Mouse (Mus musculus) heart, embryonic 10.5 days (tissue): ENCODE data around the gene Aldh3a2. TPM values are rescaled to one million over a fixed set of nuclear protein-coding genes. Genes with fewer than 3 reads are reported as not detected.

Source experiments
- DNase-seq: peaks from one replicate; pipeline ENCODE4 v3.0.0-alpha.2; 2017; ENCODE audit warnings: low spot score
- H3K27ac ChIP-seq: fragments of 300-500 bp; sonication (generic); 2 replicates; pipeline ENCODE4 v1.5.1; 2016; ENCODE audit warnings: mild to moderate bottlenecking
- H3K27me3 ChIP-seq: fragments of 300-500 bp; sonication (generic); 2 replicates; pipeline ENCODE4 v1.6.1; 2016; ENCODE audit warnings: mild to moderate bottlenecking; ENCODE audit not compliant: poor library complexity, insufficient read depth, severe bottlenecking
- H3K36me3 ChIP-seq: fragments of 300-500 bp; sonication (generic); 2 replicates; pipeline ENCODE4 v1.6.1; 2016; ENCODE audit warnings: mild to moderate bottlenecking, moderate library complexity
- H3K4me1 ChIP-seq: fragments of 300-500 bp; sonication (generic); 2 replicates; pipeline ENCODE4 v1.6.1; 2016; ENCODE audit warnings: mild to moderate bottlenecking
- H3K4me3 ChIP-seq: fragments of 300-500 bp; sonication (generic); 2 replicates; pipeline ENCODE4 v1.5.1; 2016; ENCODE audit warnings: mild to moderate bottlenecking, moderate library complexity
- H3K9me3 ChIP-seq: fragments of 300-500 bp; sonication (generic); 2 replicates; pipeline ENCODE4 v1.6.1; 2016; ENCODE audit warnings: mild to moderate bottlenecking, moderate library complexity
- WGBS: fragments of 180-500 bp; shearing (Covaris S2); methylation state at CpG from one replicate; pipeline ENCODE4 v1.1.7; 2016; 5-methylcytosine and 5-hydroxymethylcytosine counted together
- polyA plus RNA-seq: library from polyadenylated mRNA; unstranded; fragments of >200 nt; fragmentation: Nextera tagmentation; extraction: Ambion mirVana; gene quantifications from 2 replicates; pipeline ENCODE4 v1.2.1, GENCODE M21; 2016

Aldh3a2 gene
- polyA plus RNA-seq, 1 experiment from 2014 or later: 26.3 TPM

DNA sequence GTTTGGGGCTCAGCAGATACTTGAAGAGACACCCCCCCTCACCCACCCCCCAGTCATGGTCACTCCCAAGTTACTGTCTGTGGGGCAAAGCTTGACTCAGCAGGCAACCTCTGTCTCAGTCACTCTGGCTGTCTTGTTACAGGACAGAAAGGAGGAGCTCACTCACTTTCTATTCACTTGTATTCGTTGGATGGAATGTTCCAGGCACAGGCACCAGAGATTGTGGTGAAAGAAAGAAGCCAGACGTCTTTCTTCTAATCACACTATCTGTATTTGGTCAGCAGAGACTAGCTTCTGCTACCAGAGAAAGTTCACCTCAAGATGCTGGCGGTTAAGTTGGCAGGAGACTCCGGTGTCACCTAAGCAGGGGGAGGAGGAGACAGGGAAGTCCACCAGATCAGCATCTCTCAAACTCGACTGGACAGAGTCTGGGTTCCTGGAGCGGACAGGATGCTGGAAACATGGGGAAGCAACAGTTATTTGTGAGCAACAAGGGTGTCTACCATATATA is 43.0 kb downstream of the Aldh3a2 start:
- no peak for DNase-seq
- H3K27ac ChIP-seq: no peak overlapping the region
- H3K27me3 ChIP-seq: no peaks in the 10 kb centered on the region
- 22% methylated on average over 6 of the region's 6 CpGs for WGBS
- peaks cover 32% of the 10 kb centered on the region for H3K4me1 ChIP-seq
- H3K4me3 ChIP-seq: no peak overlapping the region
- H3K36me3 ChIP-seq: no peaks in the 10 kb centered on the region
- no peaks in the 10 kb centered on the region for H3K9me3 ChIP-seq

DNA sequence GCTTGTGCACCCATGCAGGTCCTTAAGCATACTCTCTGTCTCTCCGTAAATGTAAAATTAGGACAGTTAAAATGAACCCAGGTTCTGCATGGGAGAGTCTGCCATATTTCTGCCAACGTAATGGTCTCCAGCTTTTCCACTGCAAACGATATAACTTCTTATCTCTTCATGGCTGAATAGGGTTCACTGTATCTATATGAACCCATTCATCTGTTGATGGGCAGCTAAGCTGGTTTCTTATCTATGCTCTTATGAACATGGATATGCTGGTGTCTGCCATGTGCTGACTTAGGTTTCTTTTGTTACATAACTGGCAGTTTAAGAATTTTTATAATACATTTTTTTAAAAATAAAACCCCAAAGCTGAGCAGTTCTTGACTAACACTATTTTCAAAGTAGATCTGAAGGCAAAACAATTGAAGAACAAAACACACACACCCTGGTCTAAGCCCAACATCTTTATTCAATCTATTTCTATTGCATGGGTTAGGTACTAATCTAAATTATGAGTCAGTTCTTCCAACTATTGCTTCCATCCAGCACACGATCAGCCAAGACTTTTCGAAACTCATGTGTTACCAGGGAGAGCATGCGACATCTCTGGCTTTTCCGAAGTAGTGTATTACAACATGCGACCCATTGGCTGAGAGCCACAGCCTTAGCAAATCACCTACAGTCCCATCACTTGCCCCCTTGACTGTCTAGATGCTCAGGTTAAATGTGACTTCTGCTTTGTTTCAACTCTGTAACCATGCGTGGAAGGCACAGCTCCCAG is 44.1 kb downstream of the Aldh3a2 start:
- Histone ChIP-seq H3K27ac (no peak overlapping the region), H3K27me3 (no peaks in the 10 kb centered on the region), H3K4me1 (peaks cover 27% of the 10 kb centered on the region), H3K4me3 (no peak overlapping the region), H3K36me3 (no peaks in the 10 kb centered on the region), H3K9me3 (no peaks in the 10 kb centered on the region)
- DNase-seq: no peak
- 85% methylated on average over 9 of the region's 9 CpGs for WGBS

DNA sequence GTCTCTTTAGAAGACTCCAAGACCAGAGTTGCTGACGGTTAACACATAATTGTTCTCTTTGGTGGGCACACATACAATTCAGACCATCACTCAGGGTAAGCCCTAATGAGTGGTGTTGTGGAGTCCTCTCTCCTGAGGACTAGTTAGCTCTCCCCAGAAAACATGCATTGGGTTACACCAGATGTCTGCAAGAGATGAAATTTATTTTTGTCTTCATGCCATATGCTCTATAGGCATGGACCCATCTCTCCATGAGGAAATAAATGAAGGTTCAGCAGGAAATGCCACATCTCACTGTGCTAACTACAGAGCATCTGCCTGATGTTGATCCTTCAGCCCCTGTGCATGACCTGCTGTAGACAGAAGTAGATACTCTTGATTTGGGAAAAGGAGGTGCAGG is 45.3 kb downstream of the Aldh3a2 start:
- H3K4me1 ChIP-seq: peaks cover 21% of the 10 kb centered on the region
- 71% methylated on average over 1 of the region's 1 CpGs for WGBS
- no peak for DNase-seq
- no peaks in the 10 kb centered on the region for H3K9me3 ChIP-seq
- H3K4me3 ChIP-seq: no peak overlapping the region
- H3K36me3 ChIP-seq: no peaks in the 10 kb centered on the region
- no peaks in the 10 kb centered on the region for H3K27me3 ChIP-seq
- H3K27ac ChIP-seq: no peak overlapping the region

DNA sequence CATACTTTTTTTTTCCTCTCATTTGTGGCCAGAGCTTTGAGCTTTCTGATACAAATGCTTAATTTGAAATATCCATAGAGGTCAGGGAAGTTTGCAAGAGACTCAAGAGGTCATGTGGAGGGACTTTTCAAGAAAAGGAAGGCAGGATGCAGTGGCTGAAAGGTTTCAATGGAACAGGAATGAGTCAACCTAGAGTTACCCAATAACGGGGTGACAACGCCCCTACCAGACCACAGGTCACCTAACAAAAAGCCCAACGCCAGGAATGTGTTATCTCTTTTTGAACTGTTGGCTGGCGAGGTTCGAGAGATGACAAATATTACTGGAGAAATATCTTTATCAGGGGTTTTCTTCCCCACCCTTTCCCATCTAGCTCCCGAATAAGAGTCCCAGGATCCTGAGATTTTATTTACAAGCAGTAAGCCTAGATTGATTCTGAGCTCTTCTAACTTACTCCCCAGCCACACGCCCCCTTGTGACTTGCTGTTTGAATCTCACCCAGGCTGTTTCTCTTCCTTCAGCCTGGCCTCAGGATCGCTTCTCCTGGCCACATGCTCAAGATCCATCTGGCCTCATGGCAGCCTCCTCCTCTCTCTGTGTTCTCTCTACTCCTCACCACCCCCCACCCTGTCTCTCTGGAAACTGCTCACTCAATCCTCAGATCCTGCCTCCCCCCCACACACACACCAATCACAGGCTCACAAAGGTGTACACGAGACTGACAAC is 46.9 kb downstream of the Aldh3a2 start:
- peaks cover 8% of the 10 kb centered on the region for H3K4me1 ChIP-seq
- whole genome bisulfite sequencing: 56% methylated on average over 9 of the region's 9 CpGs
- no peaks in the 10 kb centered on the region for H3K36me3 ChIP-seq
- no peak overlapping the region for H3K27ac ChIP-seq
- no peaks in the 10 kb centered on the region for H3K9me3 ChIP-seq
- DNase-seq: no peak
- no peak overlapping the region for H3K4me3 ChIP-seq
- no peaks in the 10 kb centered on the region for H3K27me3 ChIP-seq

DNA sequence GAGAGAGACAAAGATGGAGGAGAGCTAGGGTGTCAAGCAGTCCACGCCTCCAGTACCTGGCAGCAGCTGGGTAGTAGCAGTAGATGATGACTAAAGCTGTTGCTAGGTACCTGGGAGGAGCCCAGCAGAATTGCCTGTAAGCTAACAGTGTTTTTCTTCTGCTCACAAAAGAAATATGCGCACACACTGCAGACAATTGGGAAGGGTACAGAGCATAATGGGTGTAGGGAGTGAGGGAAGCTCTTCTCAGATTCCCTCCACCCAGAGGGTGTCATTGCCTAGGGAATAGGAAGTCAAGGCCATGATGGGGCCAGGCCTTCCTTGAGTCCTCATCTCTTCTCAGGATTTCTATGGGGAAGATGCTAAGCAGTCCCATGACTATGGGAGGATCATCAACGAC is 51.3 kb downstream of the Aldh3a2 start:
- no peak for DNase-seq
- Histone ChIP-seq H3K27me3 (peaks cover 34% of the 10 kb centered on the region), H3K4me3 (no peak overlapping the region), H3K4me1 (no peaks in the 10 kb centered on the region), H3K36me3 (no peaks in the 10 kb centered on the region), H3K27ac (no peak overlapping the region), H3K9me3 (no peaks in the 10 kb centered on the region)
- WGBS: 76% methylated on average over 3 of the region's 3 CpGs

DNA sequence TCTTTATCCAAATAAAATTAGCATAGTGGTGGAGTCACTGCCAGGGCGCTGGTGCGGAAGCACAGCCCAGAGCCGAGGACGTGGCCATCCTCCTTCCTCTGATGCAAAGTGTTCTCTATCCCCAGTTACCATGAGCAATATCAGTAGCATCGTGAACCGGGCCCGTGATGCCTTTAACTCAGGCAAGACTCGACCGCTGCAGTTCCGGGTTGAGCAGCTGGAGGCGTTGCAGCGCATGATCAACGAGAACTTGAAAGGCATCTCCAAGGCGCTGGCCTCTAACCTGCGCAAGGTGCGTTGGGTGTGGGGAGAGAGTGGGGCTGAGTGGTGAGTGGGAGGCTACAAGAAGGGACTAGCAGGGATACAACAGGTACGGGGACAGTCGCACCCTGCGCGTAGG is 55.2 kb downstream of the Aldh3a2 start:
- H3K4me3 ChIP-seq: no peak overlapping the region
- DNase-seq: no peak
- peaks cover 59% of the 10 kb centered on the region for H3K27me3 ChIP-seq
- no peak overlapping the region for H3K27ac ChIP-seq
- H3K9me3 ChIP-seq: no peaks in the 10 kb centered on the region
- 30% methylated on average over 20 of the region's 20 CpGs for WGBS
- no peaks in the 10 kb centered on the region for H3K4me1 ChIP-seq
- no peaks in the 10 kb centered on the region for H3K36me3 ChIP-seq

DNA sequence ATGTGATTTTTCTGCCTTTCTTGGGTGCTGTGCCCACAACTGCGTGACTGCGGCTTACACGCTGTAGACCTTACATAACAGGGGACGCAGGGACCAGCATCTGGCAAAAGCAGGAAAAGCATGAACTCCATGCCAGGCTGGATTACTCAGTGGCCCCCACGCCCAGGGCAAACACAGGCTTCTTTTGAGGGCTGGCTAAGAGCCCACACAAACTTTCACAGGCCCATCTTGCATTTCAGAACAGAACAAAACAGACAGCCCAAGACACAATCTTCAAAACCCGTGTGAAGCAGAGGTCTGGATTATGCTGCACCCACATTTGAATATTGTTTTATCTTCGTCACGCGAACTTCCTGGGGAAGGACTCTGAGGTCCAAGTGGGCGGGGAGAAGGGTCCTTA is 58.9 kb downstream of the Aldh3a2 start:
- 79% methylated on average over 10 of the region's 10 CpGs for WGBS
- H3K4me3 ChIP-seq: no peak overlapping the region
- no peak for DNase-seq
- H3K36me3 ChIP-seq: no peaks in the 10 kb centered on the region
- H3K4me1 ChIP-seq: no peaks in the 10 kb centered on the region
- no peaks in the 10 kb centered on the region for H3K9me3 ChIP-seq
- H3K27me3 ChIP-seq: peaks cover 49% of the 10 kb centered on the region
- H3K27ac ChIP-seq: no peak overlapping the region

DNA sequence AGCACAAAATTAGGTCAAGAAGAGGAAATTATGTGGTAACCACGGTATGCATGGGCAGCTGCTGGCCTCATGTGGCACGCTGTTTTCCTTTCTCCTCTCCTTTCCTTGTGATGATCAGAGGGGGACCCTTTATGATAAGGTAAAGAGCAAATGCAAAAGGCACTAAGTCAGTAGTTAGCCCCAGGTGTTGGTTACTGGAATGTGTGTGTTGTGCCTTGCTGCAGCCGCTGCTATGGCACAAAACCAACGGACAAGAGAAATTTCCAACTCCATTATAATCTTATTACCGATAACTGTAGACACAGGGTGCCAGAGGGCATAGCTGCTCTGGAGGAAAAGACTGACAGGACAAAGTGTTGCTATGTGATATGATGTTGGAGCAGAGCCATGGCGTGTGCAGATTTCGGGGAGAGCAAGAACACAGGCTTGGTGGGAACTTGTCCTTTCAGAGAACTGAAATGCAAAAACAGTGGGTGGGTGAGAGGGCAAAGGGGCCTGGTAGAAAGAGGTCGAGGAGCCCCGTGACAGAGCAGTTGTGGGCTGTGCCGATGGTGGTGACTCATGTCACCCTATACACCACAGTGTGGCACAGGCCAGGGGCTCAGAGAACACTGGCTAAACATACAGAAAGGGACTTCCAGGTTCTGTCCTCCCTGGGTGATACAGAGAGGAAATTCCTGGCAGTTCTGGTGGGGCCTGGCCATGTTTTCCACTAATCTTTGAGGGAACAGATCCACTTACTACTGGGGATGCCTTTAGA is 59.6 kb downstream of the Aldh3a2 start, which contains the start of gene Aldh3a1:
Gene Aldh3a1, plus strand, starts transcription at position 51 of the 760 bp plus-strand sequence.
- H3K27me3 ChIP-seq: peaks cover 43% of the 10 kb centered on the region
- no peak for DNase-seq
- H3K27ac ChIP-seq: no peak within 1 kb of the TSS
- 69% methylated on average over 10 of the region's 10 CpGs for WGBS
- no peak within 1 kb of the TSS for H3K4me3 ChIP-seq
- no peaks in the 10 kb centered on the region for H3K4me1 ChIP-seq
- no peaks in the 10 kb centered on the region for H3K36me3 ChIP-seq
- H3K9me3 ChIP-seq: no peaks in the 10 kb centered on the region

DNA sequence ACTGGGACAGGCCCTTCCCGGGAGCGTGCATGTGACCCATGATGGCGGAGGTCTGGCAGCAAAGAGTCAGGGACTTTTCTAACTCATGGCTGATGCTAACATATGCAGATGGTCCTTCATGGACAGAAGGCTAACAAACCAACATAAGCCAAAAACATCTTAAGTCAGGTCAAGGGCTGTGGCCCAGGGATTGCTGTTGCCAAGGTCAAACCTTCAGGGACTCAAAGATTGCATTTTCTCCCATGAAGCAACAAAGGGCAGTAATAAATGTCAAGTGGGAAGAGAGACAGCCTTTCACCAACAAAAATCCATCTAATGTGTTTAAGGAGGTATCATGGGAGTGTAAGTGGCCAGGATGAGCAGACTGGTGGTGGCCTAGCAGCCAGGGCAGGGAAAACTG is 61.1 kb downstream of the Aldh3a2 start:
- Histone ChIP-seq H3K36me3 (no peaks in the 10 kb centered on the region), H3K9me3 (no peaks in the 10 kb centered on the region), H3K4me1 (no peaks in the 10 kb centered on the region), H3K27ac (no peak overlapping the region), H3K27me3 (peaks cover 27% of the 10 kb centered on the region), H3K4me3 (no peak overlapping the region)
- WGBS: 89% methylated on average over 3 of the region's 3 CpGs
- DNase-seq: no peak

DNA sequence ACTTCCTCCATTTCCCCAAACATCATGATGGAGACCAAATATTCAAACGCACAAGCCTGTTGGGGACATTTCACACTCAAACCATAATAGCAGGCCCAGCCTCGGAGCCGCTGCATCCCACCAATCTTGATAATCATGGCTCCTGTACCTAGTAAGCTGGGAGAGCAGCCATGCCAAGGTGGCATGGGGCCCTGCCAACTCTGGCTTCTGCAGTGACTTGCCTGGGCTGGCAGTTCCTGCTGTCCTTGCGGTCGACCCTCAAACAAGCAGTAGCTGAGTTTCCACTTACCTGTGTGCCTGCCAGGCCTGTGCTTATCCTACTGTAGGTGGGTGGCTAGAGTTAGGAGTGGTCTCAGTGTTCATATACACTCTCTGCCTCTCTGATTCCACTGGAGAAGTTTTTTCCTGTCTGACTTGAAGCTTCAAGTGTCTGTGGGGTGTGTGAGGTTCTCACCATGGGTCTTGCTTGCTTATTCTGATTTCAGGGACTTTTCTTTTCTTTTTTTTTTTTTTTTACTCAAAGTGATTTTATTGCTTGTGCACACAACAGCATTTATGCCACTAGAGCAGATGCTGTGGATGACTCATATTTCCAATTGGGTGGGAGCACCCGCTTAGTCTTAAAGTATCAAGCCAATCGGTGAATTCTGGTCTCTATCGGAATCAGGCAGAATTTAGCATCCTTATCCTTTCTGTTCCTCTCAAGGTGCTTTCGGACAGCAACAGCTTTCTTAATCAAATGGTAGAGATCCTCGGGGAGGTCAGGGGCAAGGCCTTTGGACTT is 61.9 kb downstream of the Aldh3a2 start:
- Histone ChIP-seq H3K27me3 (peaks cover 20% of the 10 kb centered on the region), H3K9me3 (no peaks in the 10 kb centered on the region), H3K36me3 (no peaks in the 10 kb centered on the region), H3K4me3 (no peak overlapping the region), H3K4me1 (no peaks in the 10 kb centered on the region), H3K27ac (no peak overlapping the region)
- DNase-seq: no peak
- 88% methylated on average over 9 of the region's 10 CpGs for WGBS

DNA sequence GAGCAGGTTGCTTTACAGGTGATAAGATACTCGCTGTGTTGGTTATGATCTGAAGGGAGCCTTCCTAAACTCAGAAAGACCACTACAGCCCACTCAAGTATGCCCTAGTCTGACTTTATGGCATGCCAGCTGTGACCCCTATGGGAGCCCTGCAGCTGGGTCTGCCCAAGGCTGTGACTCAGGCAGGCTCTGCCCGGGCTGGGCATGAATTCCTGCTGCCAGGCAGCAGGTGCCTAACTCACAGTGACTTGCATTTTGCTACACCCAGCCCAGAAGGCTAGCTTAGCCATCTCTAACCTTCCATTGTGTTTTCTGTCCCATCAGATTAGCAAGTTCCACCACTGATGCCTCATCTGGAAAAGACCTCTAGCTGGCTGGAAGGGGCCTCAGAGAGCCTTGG is 64.5 kb downstream of the Aldh3a2 start:
- no peaks in the 10 kb centered on the region for H3K36me3 ChIP-seq
- 69% methylated on average over 2 of the region's 2 CpGs for WGBS
- H3K27ac ChIP-seq: no peak overlapping the region
- no peaks in the 10 kb centered on the region for H3K9me3 ChIP-seq
- H3K4me1 ChIP-seq: no peaks in the 10 kb centered on the region
- H3K4me3 ChIP-seq: no peak overlapping the region
- no peak for DNase-seq
- H3K27me3 ChIP-seq: no peaks in the 10 kb centered on the region

DNA sequence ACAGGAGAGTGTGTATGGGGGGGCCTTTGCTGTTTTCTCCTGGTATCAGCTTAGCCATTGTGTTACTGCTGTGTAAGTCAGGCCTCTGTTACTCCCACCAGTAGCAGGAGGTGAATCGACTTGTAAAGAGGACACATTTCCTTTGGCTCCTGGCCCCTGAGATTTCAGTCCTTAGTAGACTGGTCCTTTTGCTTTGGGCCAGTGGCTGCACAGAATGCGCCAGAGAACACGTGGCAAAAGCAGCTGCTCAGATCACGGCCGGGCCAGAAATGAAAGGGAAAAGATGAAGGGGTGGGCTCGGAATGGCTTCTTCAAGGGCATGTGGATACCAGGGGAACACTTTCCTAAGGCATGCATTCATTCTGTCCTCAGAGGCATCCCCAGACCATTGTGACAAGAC is 65.1 kb downstream of the Aldh3a2 start:
- Histone ChIP-seq H3K4me1 (no peaks in the 10 kb centered on the region), H3K4me3 (no peak overlapping the region), H3K36me3 (no peaks in the 10 kb centered on the region), H3K27me3 (no peaks in the 10 kb centered on the region), H3K27ac (no peak overlapping the region), H3K9me3 (no peaks in the 10 kb centered on the region)
- WGBS: 74% methylated on average over 6 of the region's 6 CpGs
- DNase-seq: no peak
